Mouse (Mus musculus): ENCODE measurements around the gene Snx11.
"Not testable (repeated sequence)": the region's sequence is repeated elsewhere in the genome, so short reads cannot be mapped to it uniquely, and the experiment has no call there.

Gene Snx11

DNA sequence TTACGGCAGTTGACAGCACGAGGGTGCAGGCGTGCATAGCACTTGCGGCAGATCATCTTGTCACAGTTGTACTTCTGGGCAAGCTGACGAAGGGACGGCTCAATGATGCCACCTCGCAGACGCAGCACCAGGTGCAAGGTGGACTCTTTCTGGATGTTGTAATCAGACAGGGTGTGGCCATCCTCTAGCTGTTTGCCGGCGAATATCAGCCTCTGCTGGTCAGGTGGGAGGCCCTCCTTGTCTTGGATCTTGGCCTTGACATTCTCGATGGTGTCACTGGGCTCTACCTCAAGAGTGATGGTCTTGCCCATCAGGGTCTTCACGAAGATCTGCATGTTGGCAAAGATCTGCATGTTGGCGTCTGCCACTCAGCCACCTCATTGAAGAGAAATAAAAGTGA is 18.1 kb upstream of the Snx11 start:
- DNase-seq = no peak

GRCm38 (mm10) chr11:96790681-96791080 is 13.3 kb upstream of the Snx11 start:
- no peak for DNase-seq

DNA sequence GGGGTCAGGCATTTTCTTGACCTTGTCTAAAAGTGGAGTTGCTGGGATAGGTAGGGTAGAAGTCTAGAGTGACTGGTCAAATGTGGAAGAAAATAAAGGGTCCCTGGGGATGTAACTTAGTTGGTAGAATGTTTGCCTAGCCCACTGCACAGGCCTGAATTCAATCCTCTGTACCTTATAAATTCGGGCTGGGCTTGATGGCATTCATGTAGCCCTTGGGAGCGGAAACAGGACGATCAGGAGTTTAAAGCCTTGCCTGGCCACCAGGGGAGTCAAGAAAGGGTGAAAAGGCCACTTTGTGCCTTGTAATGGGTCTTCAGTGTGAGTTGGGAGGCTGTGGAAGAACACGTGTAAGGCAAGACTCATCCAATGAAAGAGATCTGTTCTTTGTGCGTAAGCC is 12.6 kb upstream of the Snx11 start:
- no peak for DNase-seq

DNA sequence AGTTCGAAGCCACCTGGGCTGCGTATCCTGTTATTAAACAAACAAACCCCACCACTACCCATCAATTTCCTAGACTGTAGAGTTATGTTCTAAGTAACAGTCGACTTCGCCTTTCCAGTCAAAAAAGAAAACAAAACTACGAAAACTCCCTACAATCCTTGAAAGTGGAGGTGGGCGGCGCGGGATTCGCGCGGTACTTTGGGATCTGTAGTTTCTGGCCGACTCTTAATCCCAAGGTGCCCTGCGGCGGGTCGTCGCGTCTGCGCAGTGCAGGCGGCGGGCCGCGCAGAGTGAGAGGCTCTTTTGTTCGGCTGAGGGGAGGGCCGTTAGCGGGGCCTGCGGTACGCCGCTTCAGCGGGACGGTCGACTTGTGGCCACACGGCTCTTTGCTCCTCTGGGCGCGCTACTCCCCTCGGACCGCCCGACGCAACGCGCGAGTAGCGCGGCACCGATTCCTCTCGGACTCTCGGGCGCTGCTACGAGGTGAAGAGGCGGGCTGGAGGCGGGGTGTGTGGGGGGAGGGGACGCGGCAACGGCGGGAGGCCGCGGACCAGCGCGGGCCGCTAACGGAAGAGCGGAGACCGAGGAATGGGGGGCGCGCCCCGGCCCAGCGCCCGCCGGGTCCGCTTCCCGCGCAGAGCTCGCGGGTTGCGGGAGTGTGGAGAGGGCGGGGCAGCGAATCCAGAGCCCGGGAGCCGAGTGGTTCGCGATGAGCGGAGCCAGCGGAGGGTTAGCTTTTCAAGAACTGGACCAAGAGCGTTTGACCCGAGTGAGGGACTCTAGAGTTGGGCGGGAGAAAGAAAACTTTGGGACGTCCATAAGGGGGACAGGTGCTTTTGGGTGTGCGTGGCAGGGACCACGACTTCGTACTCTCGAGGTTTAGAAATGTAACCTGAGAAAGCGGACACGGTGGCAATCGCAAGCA is 11.8 kb upstream of the Snx11 start, which contains the start of gene Cbx1:
Cbx1 (plus strand) TSS at position 257 of the 925 bp plus-strand sequence.
- peak; percentile 95 for DNase-seq

- DNase-seq = no peak
Measured at GRCm38 (mm10) chr11:96786731-96787450, 9.5 kb upstream of the Snx11 start.

- peak; percentile 84 for DNase-seq
Measured at GRCm38 (mm10) chr11:96784847-96785246, 7.5 kb upstream of the Snx11 start.

- DNase-seq = peak; percentile 34
Measured at GRCm38 (mm10) chr11:96781425-96781824, 4.1 kb upstream of the Snx11 start.

DNA sequence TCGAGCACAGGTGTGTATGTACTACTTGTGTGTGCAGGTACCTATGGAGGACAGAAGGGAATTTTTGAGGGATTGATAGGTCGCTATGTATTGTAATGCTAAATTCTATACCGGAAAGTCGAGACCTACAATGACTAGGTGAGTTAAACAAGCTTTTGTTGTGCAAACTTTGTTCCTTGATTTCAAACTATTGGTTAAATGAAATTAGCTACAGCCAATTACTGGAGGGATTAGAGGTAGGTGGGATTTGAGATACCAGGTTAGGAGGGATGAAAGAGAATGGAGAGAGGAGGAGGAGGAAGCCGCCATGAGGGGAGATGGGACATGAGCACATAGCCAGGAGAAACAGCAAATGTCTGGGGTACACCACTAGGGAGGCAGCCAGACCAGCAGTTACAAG is 2.9 kb upstream of the Snx11 start:
- DNase-seq = no peak

DNA sequence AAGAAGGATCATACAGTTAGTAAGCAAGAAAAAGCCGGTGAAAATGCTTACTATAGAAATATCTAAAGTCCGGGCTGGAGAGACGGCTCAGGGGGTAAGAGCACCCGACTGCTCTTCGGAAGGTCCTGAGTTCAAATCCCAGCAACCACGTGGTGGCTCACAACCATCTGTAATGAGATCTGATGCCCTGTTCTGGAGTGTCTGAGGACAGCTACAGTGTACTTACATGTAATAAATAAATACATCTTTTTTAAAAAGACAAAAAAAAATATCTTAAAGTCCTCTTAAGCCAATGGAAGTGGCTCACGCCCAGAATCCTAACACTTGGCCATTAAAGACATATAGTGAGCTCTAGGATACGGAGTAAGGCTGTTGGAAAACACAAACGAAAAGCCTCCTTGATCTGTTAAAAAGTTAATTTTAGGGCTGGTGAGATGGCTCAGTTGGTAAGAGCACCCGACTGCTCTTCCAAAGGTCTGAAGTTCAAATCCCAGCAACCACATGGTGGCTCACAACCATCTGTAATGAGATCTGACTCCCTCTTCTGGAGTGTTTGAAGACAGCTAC is 785 bp upstream of the Snx11 start:
- not testable (repeated sequence) for DNase-seq

GRCm38 (mm10) chr11:96776068-96776467 is 1.3 kb downstream of the Snx11 start:
- no peak for DNase-seq

GRCm38 (mm10) chr11:96775665-96776064 is 1.7 kb downstream of the Snx11 start:
- no peak for DNase-seq

DNA sequence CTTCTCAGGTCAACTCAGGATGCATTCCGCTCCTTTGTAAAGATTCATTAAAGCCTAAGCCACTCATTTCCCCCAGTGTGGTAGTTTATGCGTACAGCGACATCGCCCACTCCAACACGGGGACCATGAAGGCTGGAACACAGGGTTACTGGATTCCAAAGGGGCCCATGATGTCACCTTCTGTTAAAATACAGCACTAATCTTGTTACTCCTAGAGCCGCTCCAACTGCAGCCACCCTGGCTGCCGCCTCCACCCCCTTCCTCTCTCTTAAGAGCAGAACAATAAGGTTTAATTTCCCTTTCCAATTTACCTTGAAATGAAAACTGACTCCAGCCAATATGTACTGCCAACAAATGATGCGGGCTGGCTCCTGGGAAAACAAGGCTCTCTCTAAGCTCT is 2.3 kb downstream of the Snx11 start:
- no peak for DNase-seq

GRCm38 (mm10) chr11:96774536-96774935 is 2.8 kb downstream of the Snx11 start:
- no peak for DNase-seq

GRCm38 (mm10) chr11:96772413-96772812 is 4.9 kb downstream of the Snx11 start:
- no peak for DNase-seq

- no peak for DNase-seq
Measured at GRCm38 (mm10) chr11:96771274-96771975, 5.9 kb downstream of the Snx11 start.

DNA sequence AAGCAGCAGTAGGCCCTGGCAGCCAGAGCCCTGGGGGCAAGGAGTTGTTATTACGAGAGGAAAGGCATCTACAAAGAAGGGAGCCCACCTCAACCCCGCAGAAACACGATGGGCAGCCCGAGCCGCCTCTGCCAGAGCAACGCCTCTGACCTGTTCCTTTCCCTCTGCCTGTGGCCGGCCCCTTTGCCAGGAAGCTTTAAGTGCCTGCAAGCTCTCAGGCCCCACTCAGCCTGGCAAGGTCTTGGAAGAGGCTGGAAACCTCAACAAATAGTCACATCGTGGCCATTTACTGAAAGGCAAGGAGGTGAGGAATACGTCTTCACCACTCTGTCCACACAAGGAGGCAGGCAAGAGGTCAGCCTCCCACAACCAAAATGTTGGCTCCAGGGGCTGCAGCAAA is 9.1 kb downstream of the Snx11 start:
- DNase-seq = no peak

DNA sequence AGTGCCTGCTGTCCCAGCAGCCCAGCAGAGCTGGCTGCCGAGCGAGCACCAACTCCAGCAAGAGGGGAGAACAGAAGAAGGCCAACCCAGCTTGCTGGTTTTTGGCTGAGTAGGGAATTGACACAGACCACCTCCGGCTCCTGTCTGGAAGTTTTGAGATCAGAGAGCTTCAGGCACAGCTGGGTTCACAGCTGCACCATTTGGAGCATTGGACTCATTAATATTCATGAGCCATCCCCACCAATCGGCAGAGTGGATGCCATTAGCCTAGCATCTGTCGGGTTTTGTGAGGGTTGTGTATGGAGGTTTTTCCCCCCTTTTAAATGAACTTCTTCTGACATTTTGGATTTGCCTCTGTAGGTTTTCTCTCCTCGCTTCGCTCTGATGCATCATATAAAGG is 10.3 kb downstream of the Snx11 start:
- peak; percentile 53 for DNase-seq

DNA sequence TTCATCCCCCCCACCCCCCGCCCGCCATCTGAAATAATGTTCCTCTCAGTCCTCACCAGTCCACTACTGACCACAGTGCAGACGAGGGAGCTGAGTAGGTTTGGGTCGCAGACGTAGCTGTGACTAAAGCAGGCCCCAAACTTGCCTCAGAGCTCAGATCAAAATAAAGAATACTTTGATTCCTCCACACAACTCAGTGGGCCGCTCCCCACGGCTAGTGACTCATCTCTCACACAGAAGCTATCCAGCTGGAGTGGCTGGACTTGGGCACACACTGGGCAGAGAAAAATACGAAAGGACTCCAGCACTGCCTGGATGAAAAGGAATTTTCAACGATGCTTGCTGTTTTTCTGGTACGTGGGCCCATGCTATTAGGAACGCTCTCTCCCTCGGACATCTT is 10.8 kb downstream of the Snx11 start:
- no peak for DNase-seq

DNA sequence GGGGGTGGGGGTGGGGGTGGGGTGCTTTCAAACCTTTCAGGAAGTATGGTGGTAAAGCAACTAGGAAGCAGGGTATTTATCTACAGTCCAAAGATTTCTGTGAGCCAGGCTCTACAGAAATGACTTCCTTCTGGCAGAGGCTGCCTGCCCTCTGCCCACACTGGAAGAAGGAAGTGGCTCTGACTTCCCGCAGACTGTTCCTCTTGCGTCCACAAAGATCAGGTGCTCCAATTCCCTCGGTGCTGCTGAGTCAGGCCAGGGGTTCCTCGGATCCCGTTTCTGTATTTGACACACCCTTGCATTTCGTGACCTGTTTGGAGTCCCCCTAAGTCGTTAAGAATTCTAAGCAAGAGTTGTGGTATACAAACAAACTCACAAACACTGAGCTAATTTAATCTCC is 11.7 kb downstream of the Snx11 start:
- no peak for DNase-seq

GRCm38 (mm10) chr11:96764511-96765350 is 12.6 kb downstream of the Snx11 start:
- DNase-seq = no peak

DNA sequence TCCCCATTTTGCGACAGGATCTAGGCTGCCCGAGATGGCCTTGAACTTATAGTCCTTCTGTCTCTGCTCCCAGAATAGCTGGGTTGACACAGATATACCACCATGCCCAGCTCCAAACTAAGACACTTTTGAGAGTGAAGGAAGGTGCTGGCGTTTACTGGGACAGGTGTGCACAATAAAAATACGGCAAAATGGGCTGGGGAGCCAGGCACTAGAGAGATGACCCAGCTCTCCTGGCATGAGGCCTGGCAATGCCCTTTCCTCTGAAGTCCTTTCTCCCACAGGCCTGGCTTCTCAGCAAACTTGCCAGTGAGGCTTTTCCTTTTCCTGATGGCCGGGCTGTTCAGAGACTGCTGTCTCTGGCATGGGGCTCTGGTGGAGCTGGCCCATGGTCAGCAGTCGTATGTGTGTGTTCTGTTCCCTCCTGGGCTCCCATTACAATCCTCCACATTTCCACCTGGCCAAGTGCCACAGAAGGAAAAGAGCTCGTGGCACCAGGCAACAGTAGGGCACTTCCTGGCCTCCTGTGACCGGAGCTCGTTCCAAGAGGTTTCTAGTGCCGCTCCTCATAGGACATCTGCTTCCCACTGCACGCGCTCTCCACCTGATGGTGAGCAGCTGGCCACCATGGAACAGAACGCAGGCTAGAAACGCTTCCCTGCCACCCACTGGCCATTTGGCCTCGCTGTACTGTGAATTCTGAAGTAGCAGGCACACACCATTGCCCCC is 14.5 kb downstream of the Snx11 start:
- no peak for DNase-seq
